In the genomic region with DNA sequence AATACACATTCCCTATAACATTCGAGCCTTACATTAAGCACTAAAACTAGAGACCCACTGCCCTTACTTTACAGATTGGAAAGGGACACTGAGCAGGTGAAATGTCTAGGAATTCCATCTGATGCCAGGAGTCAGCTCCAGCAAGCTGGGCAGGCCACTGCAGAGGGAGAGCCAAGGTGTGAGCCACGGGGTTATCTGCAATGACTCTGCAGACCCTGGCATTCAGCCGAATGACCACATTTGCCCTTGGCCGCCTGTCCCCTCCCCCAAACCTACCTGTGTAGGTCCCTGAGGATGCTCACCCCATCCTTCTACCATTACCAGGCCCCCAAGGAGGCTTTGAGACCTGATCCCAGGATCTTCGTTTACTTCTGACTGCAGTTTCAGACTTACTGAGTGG, we compare ENCODE assay signal across 10 mouse cellular contexts. TPM values are rescaled to one million over a fixed set of nuclear protein-coding genes. Genes with fewer than 3 reads are reported as not detected.
A peak's percentile ranks its signal among the peaks of the same experiment; 100 is the strongest.
DNase-seq lines count a peak whose midpoint lies in the region; ATAC-seq lines count a peak whose summit lies in the region.
"Had no signal": no experiment of that assay in that cellular context is flagged by ENCODE, and none has a peak within 500 bp of the region (broad histone marks: within the 10 kb centered on the region; RNA-seq: fewer than 3 reads in every experiment).

No protein-coding gene starts in this region.

- no peaks in the 10 kb centered on the region for H3K9me3 ChIP-seq in kidney, embryonic 16.5 days (ENCODE audit: low read length)
- no peaks in the 10 kb centered on the region for H3K9me3 ChIP-seq in forebrain, embryonic 16.5 days (ENCODE audit: control insufficient read depth, low read length)
- no peaks in the 10 kb centered on the region for H3K9me3 ChIP-seq in midbrain, embryonic 14.5 days (ENCODE audit: control insufficient read depth, low read length)
- H3K9me3 ChIP-seq: limb, embryonic 15.5 days; stomach, embryonic 15.5 days had no signal

- H3K27me3 ChIP-seq in kidney, embryonic 16.5 days (ENCODE audit: insufficient read depth, low read length): peaks cover 25% of the 10 kb centered on the region
- H3K27me3 ChIP-seq in forebrain, embryonic 16.5 days (replicated peaks; ENCODE audit: control insufficient read depth, insufficient read depth, low read length): peaks cover 6% of the 10 kb centered on the region; the same call in 1 of the 2 replicates
- H3K27me3 ChIP-seq in midbrain, embryonic 14.5 days (ENCODE audit: control insufficient read depth, insufficient read depth, low read length): no peaks in the 10 kb centered on the region

- WGBS in kidney, embryonic 16.5 days: 70% methylated on average over 5 of the region's 5 CpGs
- 80% methylated on average over 5 of the region's 5 CpGs for WGBS in forebrain, embryonic 16.5 days
- WGBS in midbrain, embryonic 14.5 days: 83% methylated on average over 5 of the region's 5 CpGs

- no peak overlapping the region for H3K4me3 ChIP-seq in kidney, embryonic 16.5 days (ENCODE audit: low read length)
- H3K4me3 ChIP-seq in forebrain, embryonic 16.5 days (replicated peaks; ENCODE audit: low read length): no peak overlapping the region; the same call in 1 of the 2 replicates
- H3K4me3 ChIP-seq in midbrain, embryonic 14.5 days (replicated peaks; ENCODE audit: low read depth, low read length): peak overlapping the region; percentile 59

- peaks cover 11% of the 10 kb centered on the region; the same call in 1 of the 2 replicates for H3K4me1 ChIP-seq in kidney, embryonic 16.5 days (ENCODE audit: insufficient read depth, low read length)
- peaks cover 24% of the 10 kb centered on the region for H3K4me1 ChIP-seq in forebrain, embryonic 16.5 days (replicated peaks; ENCODE audit: control insufficient read depth, insufficient read depth, low read length)
- H3K4me1 ChIP-seq in midbrain, embryonic 14.5 days (ENCODE audit: control insufficient read depth, insufficient read depth, low read length): peaks cover 52% of the 10 kb centered on the region

- DNase-seq in kidney, postnatal 14 days: no peak
- DNase-seq in cerebellum, postnatal 10 days: peak; percentile 71 to 74
- no peak for DNase-seq in midbrain, embryonic 14.5 days
- DNase-seq in ovary, postnatal 36 days (ENCODE audit: low spot score): no peak
- DNase-seq in thymus, postnatal 25 days: no peak

- H3K36me3 ChIP-seq in kidney, embryonic 16.5 days (ENCODE audit: insufficient read depth, low read length): no peaks in the 10 kb centered on the region
- H3K36me3 ChIP-seq in forebrain, embryonic 16.5 days (ENCODE audit: control insufficient read depth, insufficient read depth): no peaks in the 10 kb centered on the region
- H3K36me3 ChIP-seq in midbrain, embryonic 14.5 days (ENCODE audit: control insufficient read depth, insufficient read depth, low read length): no peaks in the 10 kb centered on the region
- H3K36me3 ChIP-seq: limb, embryonic 15.5 days; stomach, embryonic 15.5 days had no signal

- no peak overlapping the region for H3K27ac ChIP-seq in kidney, embryonic 16.5 days (ENCODE audit: low read length)
- H3K27ac ChIP-seq in forebrain, embryonic 16.5 days (ENCODE audit: low read length): no peak overlapping the region
- H3K27ac ChIP-seq in midbrain, embryonic 14.5 days (replicated peaks; ENCODE audit: low read depth, low read length): no peak overlapping the region
- H3K27ac ChIP-seq: limb, embryonic 15.5 days; stomach, embryonic 15.5 days had no signal

- H3K9ac ChIP-seq in kidney, embryonic 16.5 days (replicated peaks; ENCODE audit: low read length): no peak overlapping the region
- no peak overlapping the region for H3K9ac ChIP-seq in forebrain, embryonic 16.5 days (replicated peaks; ENCODE audit: low read depth, low read length)
- peak overlapping the region; percentile 86; the same call in 1 of the 2 replicates for H3K9ac ChIP-seq in midbrain, embryonic 14.5 days (replicated peaks; ENCODE audit: low read length)

- H3K4me2 ChIP-seq in kidney, embryonic 16.5 days (replicated peaks; ENCODE audit: low read depth, low read length): peak overlapping the region; percentile 98
- peak overlapping the region; percentile 97 for H3K4me2 ChIP-seq in forebrain, embryonic 16.5 days (ENCODE audit: low read length)
- H3K4me2 ChIP-seq in midbrain, embryonic 14.5 days (ENCODE audit: low read length): peak overlapping the region; percentile 99

- no peak for ATAC-seq in kidney, embryonic 16.5 days (ENCODE audit: low FRiP score, low TSS enrichment)
- ATAC-seq in forebrain, embryonic 16.5 days: no peak
- no peak for ATAC-seq in midbrain, embryonic 14.5 days (ENCODE audit: low FRiP score, low TSS enrichment)
- no peak for ATAC-seq in monocyte, adult 5-6 weeks (replicated peaks; ENCODE audit: insufficient number of reproducible peaks, low FRiP score, low TSS enrichment, poor library complexity, severe bottlenecking)

RNA-seq across cellular contexts. Expression of gene Klhdc8a, which starts 1.3 kb away (rescaled TPM):
- polyA plus RNA-seq in kidney, embryonic 16.5 days (2015; fragmentation: Nextera tagmentation; extraction: Ambion mirVana): 1.8 and 2.1 TPM in 2 replicates
- 2.7 and 3.4 TPM in 2 replicates for polyA plus RNA-seq in forebrain, embryonic 16.5 days (2015; fragmentation: Nextera tagmentation; extraction: Ambion mirVana)
- 10.1 and 11.1 TPM in 2 replicates for polyA plus RNA-seq in midbrain, embryonic 14.5 days (2014; fragmentation: Nextera tagmentation; extraction: Ambion mirVana)
- not detected in 3 replicates for total RNA-seq in monocyte, adult 5-6 weeks (2017)

RNA-seq across cellular contexts. Expression of gene Nuak2, which starts 16.2 kb away (rescaled TPM):
- polyA plus RNA-seq in kidney, embryonic 16.5 days (2015; fragmentation: Nextera tagmentation; extraction: Ambion mirVana): 4.3 and 5.5 TPM in 2 replicates
- 13.3 and 13.4 TPM in 2 replicates for polyA plus RNA-seq in forebrain, embryonic 16.5 days (2015; fragmentation: Nextera tagmentation; extraction: Ambion mirVana)
- polyA plus RNA-seq in midbrain, embryonic 14.5 days (2014; fragmentation: Nextera tagmentation; extraction: Ambion mirVana): 22.3 and 38.0 TPM in 2 replicates
- 59.8 to 114 TPM (median 79.4 TPM) in 3 replicates for total RNA-seq in monocyte, adult 5-6 weeks (2017)

Comparison
In these comparisons a context has a peak if more than half of its experiments do, and no peak if none do; other contexts are left out.
1. DNase-seq: peak in cerebellum, postnatal 10 days (2 of 2); none in kidney, postnatal 14 days (single experiment), midbrain, embryonic 14.5 days (single experiment), ovary, postnatal 36 days (single experiment) and thymus, postnatal 25 days (single experiment).
2. Peak in every context shown above with its lines, with median percentiles within 50 percentile points of each other: H3K4me2 ChIP-seq.